Mouse (Mus musculus) inflammation-experienced regulatory T-cells (primary cell): ENCODE results near the gene Ldha. TPM values are rescaled to one million over a fixed set of nuclear protein-coding genes. Genes with fewer than 3 reads are reported as not detected.

Source experiments
- polyA plus RNA-seq, 2 experiments: library from polyadenylated mRNA; unstranded; fragments of 100-300 nt; shearing (Covaris generic); gene quantifications; one replicate each; pipeline ENCODE4 v1.2.1; 2017

The Ldha gene
- 1,000 to 10,000 TPM in 1 of 2 experiments, 100 to 1,000 TPM in 1; 964 to 1,128 TPM for polyA plus RNA-seq

GRCm38 (mm10) chr7:46840787-46841525, at the start of gene Ldha:
TSS of gene Ldha (plus strand) at chr7:46841475.

GRCm38 (mm10) chr7:46795287-46796205, 45.7 kb upstream of the Ldha start, which contains the start of the genes Hps5 and Gtf2h1:
TSS of gene Hps5 (minus strand) at chr7:46796064.
TSS of gene Gtf2h1 (plus strand) at chr7:46796103.

GRCm38 (mm10) chr7:46860996-46861395, 19.7 kb downstream of the Ldha start, which contains the start of gene Ldhc:
TSS of gene Ldhc (plus strand) at chr7:46861203.

Other genes with a start within 250 kb of the Ldha start
- 10 to 100 TPM; 22.1 to 26.8 TPM for gene Sergef, start 201.7 kb upstream of the Ldha start, polyA plus RNA-seq
- gene Tph1, start 168.9 kb upstream of the Ldha start, polyA plus RNA-seq, result under 1 TPM in 1 of 2 experiments, not detected in 1; 0.06 TPM
- 10 to 100 TPM; 13.3 to 22.1 TPM for gene Saal1, start 130.8 kb upstream of the Ldha start, polyA plus RNA-seq
- gene Saa3, start 125.8 kb upstream of the Ldha start, polyA plus RNA-seq, result not detected
- gene Saa4, start 108.9 kb upstream of the Ldha start, polyA plus RNA-seq, result not detected
- 1 to 10 TPM in 1 of 2 experiments, not detected in 1; 1.7 TPM for gene Saa1, start 98.5 kb upstream of the Ldha start, polyA plus RNA-seq
- gene Saa2, start 89.7 kb upstream of the Ldha start, polyA plus RNA-seq, result under 1 TPM; 0.75 TPM
- 10 to 100 TPM; 34.6 TPM for gene Hps5, start 45.4 kb upstream of the Ldha start, polyA plus RNA-seq
- 10 to 100 TPM; 49.4 to 58.2 TPM for gene Gtf2h1, start 45.4 kb upstream of the Ldha start, polyA plus RNA-seq
- not detected for gene Ldhc, start 19.7 kb downstream of the Ldha start, polyA plus RNA-seq
- gene Tsg101, start 78.5 kb downstream of the Ldha start, polyA plus RNA-seq, result 100 to 1,000 TPM; 114 to 143 TPM
- 1 to 10 TPM; 5.2 to 6.3 TPM for gene Uevld, start 117.1 kb downstream of the Ldha start, polyA plus RNA-seq
- gene Gm9999, start 142.1 kb downstream of the Ldha start, polyA plus RNA-seq, result 1 to 10 TPM in 1 of 2 experiments, not detected in 1; 1.4 TPM
- 10 to 100 TPM; 44.4 to 59.7 TPM for gene Spty2d1, start 166.9 kb downstream of the Ldha start, polyA plus RNA-seq
- gene Tmem86a, start 209.1 kb downstream of the Ldha start, polyA plus RNA-seq, result 1 to 10 TPM in 1 of 2 experiments, under 1 TPM in 1; 0.97 to 4.9 TPM